12 mouse cellular contexts compared by ENCODE assay signal in genomic region chr8:26255191-26255669, GRCm38 (mm10).
DNase-seq lines count a peak whose midpoint lies in the region; ATAC-seq lines count a peak whose summit lies in the region.
"Had no signal": no experiment of that assay in that cellular context is flagged by ENCODE, and none has a peak within 500 bp of the region (broad histone marks: within the 10 kb centered on the region; RNA-seq: fewer than 3 reads in every experiment).

No protein-coding gene starts in this region.

- H3K4me3 ChIP-seq in embryonic facial prominence, embryonic 14.5 days (ENCODE audit: low read depth, low read length) = no peak overlapping the region
- H3K4me3 ChIP-seq in hindbrain, embryonic 16.5 days (ENCODE audit: low read length) = no peak overlapping the region

- peak; percentile 55 for DNase-seq in heart, adult 11 months
- DNase-seq in heart, postnatal 4 days = no peak
- peak; percentile 87 for DNase-seq in embryonic facial prominence, embryonic 14.5 days (ENCODE audit: low spot score)
- DNase-seq in retina, postnatal 7 days (ENCODE audit: low read depth, low spot score) = peak; percentile 38
- no peak for DNase-seq in frontal cortex, postnatal 36 days (ENCODE audit: low spot score in 2 of 2)
- DNase-seq in spleen, postnatal 10 days (ENCODE audit: low spot score in 2 of 2) = no peak
- no peak for DNase-seq in spleen, postnatal 4 days (ENCODE audit: low spot score in 2 of 2)
- DNase-seq: B cell, adult 2 months; spleen, adult 18-20 months; thymus, postnatal 36 days had no signal

- no peak overlapping the region for H3K9ac ChIP-seq in embryonic facial prominence, embryonic 14.5 days (ENCODE audit: low read depth, low read length)
- no peak overlapping the region for H3K9ac ChIP-seq in hindbrain, embryonic 16.5 days (ENCODE audit: low read depth, low read length)
- H3K9ac ChIP-seq: liver, embryonic 14.5 days had no signal

- 14% methylated on average over 6 of the region's 6 CpGs for WGBS in embryonic facial prominence, embryonic 14.5 days
- WGBS in hindbrain, embryonic 16.5 days = 6% methylated on average over 6 of the region's 6 CpGs

- H3K4me1 ChIP-seq in embryonic facial prominence, embryonic 14.5 days (ENCODE audit: control insufficient read depth, insufficient read depth, low read length) = no peaks in the 10 kb centered on the region
- H3K4me1 ChIP-seq in hindbrain, embryonic 16.5 days (ENCODE audit: control insufficient read depth, insufficient read depth, low read depth, low read length) = peaks cover 4% of the 10 kb centered on the region; the same call in 1 of the 2 replicates

- H3K27me3 ChIP-seq in embryonic facial prominence, embryonic 14.5 days (replicated peaks; ENCODE audit: control insufficient read depth, insufficient read depth, low read length) = no peaks in the 10 kb centered on the region
- no peaks in the 10 kb centered on the region for H3K27me3 ChIP-seq in hindbrain, embryonic 16.5 days (replicated peaks; ENCODE audit: control insufficient read depth, insufficient read depth, low read length)

- peaks cover 11% of the 10 kb centered on the region for H3K9me3 ChIP-seq in embryonic facial prominence, embryonic 14.5 days (ENCODE audit: control insufficient read depth, low read length)
- peaks cover 2% of the 10 kb centered on the region for H3K9me3 ChIP-seq in hindbrain, embryonic 16.5 days (ENCODE audit: control insufficient read depth, low read length)

- H3K4me2 ChIP-seq in embryonic facial prominence, embryonic 14.5 days (ENCODE audit: low read depth, low read length) = no peak overlapping the region
- H3K4me2 ChIP-seq in hindbrain, embryonic 16.5 days (ENCODE audit: low read length) = no peak overlapping the region

- no peaks in the 10 kb centered on the region for H3K36me3 ChIP-seq in embryonic facial prominence, embryonic 14.5 days (ENCODE audit: control insufficient read depth, insufficient read depth, low read length)
- no peaks in the 10 kb centered on the region for H3K36me3 ChIP-seq in hindbrain, embryonic 16.5 days (ENCODE audit: control insufficient read depth, insufficient read depth, low read length)

- H3K27ac ChIP-seq in embryonic facial prominence, embryonic 14.5 days (replicated peaks; ENCODE audit: low read depth, low read length) = no peak overlapping the region
- H3K27ac ChIP-seq in hindbrain, embryonic 16.5 days (ENCODE audit: low read depth, low read length) = no peak overlapping the region
- H3K27ac ChIP-seq: liver, embryonic 14.5 days had no signal

- peak; percentile 86 for ATAC-seq in embryonic facial prominence, embryonic 14.5 days (ENCODE audit: low read depth)
- peak; percentile 68 for ATAC-seq in hindbrain, embryonic 16.5 days

Comparison
In these comparisons a context has a peak if more than half of its experiments do, and no peak if none do; other contexts are left out.
1. DNase-seq: peak in heart, adult 11 months (single experiment), embryonic facial prominence, embryonic 14.5 days (single experiment) and retina, postnatal 7 days (single experiment); none in heart, postnatal 4 days (single experiment), frontal cortex, postnatal 36 days (0 of 2), spleen, postnatal 10 days (0 of 2) and spleen, postnatal 4 days (0 of 2).